Mouse (Mus musculus) C2C12 (cell line): Measurements from ENCODE around the gene Tgfb3.

Experiments
- CEBPB ChIP-seq: IDR thresholded peaks from one replicate; pipeline ENCODE4 v1.6.1; 2011; ENCODE audit warnings: low read depth, mild to moderate bottlenecking, control low read depth, moderate library complexity
- CTCF ChIP-seq: IDR thresholded peaks from one replicate; pipeline ENCODE4 v1.5.1; 2011; ENCODE audit not compliant: control insufficient read depth, insufficient read depth, insufficient read length
- FOSL1 ChIP-seq: IDR thresholded peaks from one replicate; pipeline ENCODE4 v1.8.0; 2011; ENCODE audit warnings: mild to moderate bottlenecking, low read length; ENCODE audit not compliant: poor library complexity, insufficient read depth, severe bottlenecking
- MAX ChIP-seq: IDR thresholded peaks from one replicate; pipeline ENCODE4 v1.6.1; 2011; ENCODE audit warnings: mild to moderate bottlenecking, control low read depth
- MYOG ChIP-seq: IDR thresholded peaks from one replicate; pipeline ENCODE4 v1.6.1; 2011; ENCODE audit not compliant: control insufficient read depth, insufficient read length; ENCODE audit errors: extremely low read depth
- USF1 ChIP-seq: IDR thresholded peaks from one replicate; pipeline ENCODE4 v1.6.1; 2011; ENCODE audit warnings: low read depth, mild to moderate bottlenecking, control low read depth, moderate library complexity

- TF ChIP-seq CTCF (no peak), CEBPB (no peak), MYOG (no peak), USF1 (no peak), MAX (no peak), FOSL1 (no peak)
Observed at GRCm38 (mm10) chr12:86107645-86108044, 28.8 kb upstream of the Tgfb3 start.
